ENCODE assay signal across 8 mouse cellular contexts in genomic region chr10:57794018-57794417, GRCm38 (mm10). TPM values are rescaled to one million over a fixed set of nuclear protein-coding genes. Genes with fewer than 3 reads are reported as not detected.
A peak's percentile ranks its signal among the peaks of the same experiment; 100 is the strongest.
DNase-seq lines count a peak whose midpoint lies in the region; ATAC-seq and TF ChIP-seq lines count a peak whose summit lies in the region.

Gene Smpdl3a (plus strand): TSS chr10:57794335.

- H3K27me3 ChIP-seq in testis, adult 2 months (ENCODE audit: control insufficient read depth, insufficient read depth, low read length): no peaks in the 10 kb centered on the region
- no peaks in the 10 kb centered on the region for H3K27me3 ChIP-seq in embryonic facial prominence, embryonic 15.5 days
- no peaks in the 10 kb centered on the region for H3K27me3 ChIP-seq in heart, embryonic 16.5 days (ENCODE audit: control insufficient read depth, insufficient read depth, low read length)
- no peaks in the 10 kb centered on the region for H3K27me3 ChIP-seq in neural tube, embryonic 12.5 days (replicated peaks)

- intact Hi-C loops in left cerebral cortex, postnatal 36 days (cut with DNase I): no loop called here

- no peak for TF ChIP-seq CTCF in testis, adult 2 months (IDR thresholded peaks at IDR 0.05; ENCODE audit: control insufficient read depth, insufficient read depth, insufficient replicate concordance, low read depth, low read length)

- TF ChIP-seq POLR2A in testis, adult 2 months (IDR thresholded peaks at IDR 0.05; ENCODE audit: control insufficient read depth, low read depth, low read length): no peak

- 73% methylated on average over 7 of the region's 7 CpGs for WGBS in embryonic facial prominence, embryonic 15.5 days
- WGBS in heart, embryonic 16.5 days: 74% methylated on average over 7 of the region's 7 CpGs
- 83% methylated on average over 7 of the region's 7 CpGs for WGBS in neural tube, embryonic 12.5 days

- peaks cover 13% of the 10 kb centered on the region for H3K4me1 ChIP-seq in testis, adult 2 months (ENCODE audit: control insufficient read depth, insufficient read depth, low read length)
- peaks cover 12% of the 10 kb centered on the region for H3K4me1 ChIP-seq in embryonic facial prominence, embryonic 15.5 days
- peaks cover 12% of the 10 kb centered on the region for H3K4me1 ChIP-seq in heart, embryonic 16.5 days (ENCODE audit: control insufficient read depth, insufficient read depth, low read length)
- H3K4me1 ChIP-seq in neural tube, embryonic 12.5 days: peaks cover 18% of the 10 kb centered on the region; the same call in 1 of the 2 replicates

- peak within 1 kb of the TSS; percentile 90 for H3K4me3 ChIP-seq in testis, adult 2 months (ENCODE audit: control insufficient read depth, low read depth, low read length)
- H3K4me3 ChIP-seq in embryonic facial prominence, embryonic 15.5 days (replicated peaks): peak within 1 kb of the TSS; percentile 54
- H3K4me3 ChIP-seq in heart, embryonic 16.5 days (ENCODE audit: low read length): peak within 1 kb of the TSS; percentile 80
- peak within 1 kb of the TSS; percentile 58 for H3K4me3 ChIP-seq in neural tube, embryonic 12.5 days

- H3K27ac ChIP-seq in testis, adult 2 months (ENCODE audit: control insufficient read depth, insufficient read depth, low read depth, low read length): peak within 1 kb of the TSS; percentile 48
- peak within 1 kb of the TSS; percentile 63; the same call in 1 of the 2 replicates for H3K27ac ChIP-seq in embryonic facial prominence, embryonic 15.5 days (replicated peaks)
- peak within 1 kb of the TSS; percentile 67 for H3K27ac ChIP-seq in heart, embryonic 16.5 days (ENCODE audit: low read length)
- peak within 1 kb of the TSS; percentile 17; the same call in 1 of the 2 replicates for H3K27ac ChIP-seq in neural tube, embryonic 12.5 days

- H3K4me2 ChIP-seq in embryonic facial prominence, embryonic 15.5 days (replicated peaks): peak within 1 kb of the TSS; percentile 95
- H3K4me2 ChIP-seq in heart, embryonic 16.5 days (ENCODE audit: low read depth, low read length): peak within 1 kb of the TSS; percentile 95
- peak within 1 kb of the TSS; percentile 95 for H3K4me2 ChIP-seq in neural tube, embryonic 12.5 days (replicated peaks)

- no peaks in the 10 kb centered on the region for H3K36me3 ChIP-seq in testis, adult 2 months (ENCODE audit: control insufficient read depth, insufficient read depth, low read length)
- no peaks in the 10 kb centered on the region for H3K36me3 ChIP-seq in embryonic facial prominence, embryonic 15.5 days
- no peaks in the 10 kb centered on the region for H3K36me3 ChIP-seq in heart, embryonic 16.5 days (ENCODE audit: control insufficient read depth, insufficient read depth)
- H3K36me3 ChIP-seq in neural tube, embryonic 12.5 days: peaks cover 25% of the 10 kb centered on the region

- DNase-seq in testis, postnatal 10 days (ENCODE audit: low spot score): no peak
- no peak for DNase-seq in left cerebral cortex, postnatal 36 days (ENCODE audit: low spot score in 2 of 2)
- DNase-seq in cerebellum, postnatal 36 days: no peak
- DNase-seq in cerebellum, postnatal 25 days: no peak

- H3K9me3 ChIP-seq in embryonic facial prominence, embryonic 15.5 days (replicated peaks): no peaks in the 10 kb centered on the region
- H3K9me3 ChIP-seq in heart, embryonic 16.5 days (replicated peaks; ENCODE audit: control insufficient read depth, low read length): no peaks in the 10 kb centered on the region
- peaks cover 12% of the 10 kb centered on the region; the same call in 1 of the 2 replicates for H3K9me3 ChIP-seq in neural tube, embryonic 12.5 days

- H3K9ac ChIP-seq in embryonic facial prominence, embryonic 15.5 days: peak within 1 kb of the TSS; percentile 55
- H3K9ac ChIP-seq in heart, embryonic 16.5 days (ENCODE audit: low read length): peak within 1 kb of the TSS; percentile 91
- peak within 1 kb of the TSS; percentile 74 for H3K9ac ChIP-seq in neural tube, embryonic 12.5 days

- ATAC-seq in embryonic facial prominence, embryonic 15.5 days (ENCODE audit: insufficient number of reproducible peaks, low FRiP score, low TSS enrichment, low read depth): no peak
- no peak for ATAC-seq in heart, embryonic 16.5 days (replicated peaks; ENCODE audit: extremely low read depth, insufficient read depth, low FRiP score)
- no peak for ATAC-seq in neural tube, embryonic 12.5 days (ENCODE audit: low FRiP score, low read depth)

RNA-seq across cellular contexts. Expression of gene Smpdl3a, which starts in this region (rescaled TPM):
- polyA plus RNA-seq in testis, adult 2 months (2012; rRNA removed): 16.7 TPM in 2 replicates
- 22.0 and 22.4 TPM in 2 replicates for polyA plus RNA-seq in embryonic facial prominence, embryonic 15.5 days (2015; fragmentation: Nextera tagmentation; extraction: Ambion mirVana)
- polyA plus RNA-seq in heart, embryonic 16.5 days (2015; fragmentation: Nextera tagmentation; extraction: Ambion mirVana): 40.5 and 41.2 TPM in 2 replicates
- 10 to 100 TPM; 22.6 to 30.0 TPM for total RNA-seq in left cerebral cortex, postnatal 36 days (2021)
- polyA plus RNA-seq in neural tube, embryonic 12.5 days (2016; fragmentation: Nextera tagmentation; extraction: Ambion mirVana): 15.1 and 17.8 TPM in 2 replicates

Comparison
In these comparisons a context has a peak if more than half of its experiments do, and no peak if none do; other contexts are left out.
1. H3K27ac ChIP-seq: peak in every context shown above with its lines; median percentile 67 in heart, embryonic 16.5 days; 63 in embryonic facial prominence, embryonic 15.5 days; 48 in testis, adult 2 months; 17 in neural tube, embryonic 12.5 days.